10 mouse cellular contexts compared by ENCODE assay signal in the genomic region with DNA sequence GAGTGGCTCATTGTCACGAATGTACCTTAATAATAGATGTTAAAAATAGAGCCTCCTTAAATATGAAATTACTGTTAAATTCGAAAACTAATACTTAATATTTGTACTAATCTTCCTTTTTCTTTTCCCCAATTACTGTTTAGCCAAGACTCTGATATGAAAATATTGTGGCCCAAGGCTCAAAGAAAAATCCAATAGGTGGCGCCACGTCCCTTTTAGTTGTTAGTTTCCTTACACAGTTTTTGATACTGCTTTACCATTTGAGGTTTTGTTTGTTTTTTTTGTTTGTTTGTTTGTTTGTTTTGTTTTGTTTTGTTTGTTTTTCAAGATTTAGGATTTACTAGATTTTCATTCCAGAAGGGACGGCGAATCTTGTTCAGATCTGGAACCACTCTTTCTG. TPM values are rescaled to one million over a fixed set of nuclear protein-coding genes. Genes with fewer than 3 reads are reported as not detected.
DNase-seq lines count a peak whose midpoint lies in the region; ATAC-seq lines count a peak whose summit lies in the region.
"Had no signal": no experiment of that assay in that cellular context is flagged by ENCODE, and none has a peak within 500 bp of the region (broad histone marks: within the 10 kb centered on the region; RNA-seq: fewer than 3 reads in every experiment).

No protein-coding gene starts in this region.

- WGBS in hindbrain, embryonic 14.5 days, result 63% methylated on average over 6 of the region's 6 CpGs
- WGBS in hindbrain, embryonic 10.5 days, result 62% methylated on average over 6 of the region's 6 CpGs
- WGBS in midbrain, embryonic 14.5 days, result 63% methylated on average over 6 of the region's 6 CpGs
- 54% methylated on average over 6 of the region's 6 CpGs for WGBS in midbrain, embryonic 15.5 days

- H3K27ac ChIP-seq in hindbrain, embryonic 14.5 days, result no peak overlapping the region
- no peak overlapping the region for H3K27ac ChIP-seq in hindbrain, embryonic 10.5 days
- H3K27ac ChIP-seq in midbrain, embryonic 14.5 days (replicated peaks; ENCODE audit: low read depth, low read length), result no peak overlapping the region
- no peak overlapping the region for H3K27ac ChIP-seq in midbrain, embryonic 15.5 days
- H3K27ac ChIP-seq: limb, embryonic 12.5 days had no signal

- no peak overlapping the region for H3K4me3 ChIP-seq in hindbrain, embryonic 14.5 days (replicated peaks; ENCODE audit: low read length)
- H3K4me3 ChIP-seq in hindbrain, embryonic 10.5 days, result no peak overlapping the region
- no peak overlapping the region for H3K4me3 ChIP-seq in midbrain, embryonic 14.5 days (replicated peaks; ENCODE audit: low read depth, low read length)
- H3K4me3 ChIP-seq in midbrain, embryonic 15.5 days, result no peak overlapping the region
- H3K4me3 ChIP-seq: limb, embryonic 12.5 days had no signal

- H3K9ac ChIP-seq in hindbrain, embryonic 14.5 days, result no peak overlapping the region
- H3K9ac ChIP-seq in midbrain, embryonic 14.5 days (replicated peaks; ENCODE audit: low read length), result no peak overlapping the region
- no peak overlapping the region for H3K9ac ChIP-seq in midbrain, embryonic 15.5 days
- H3K9ac ChIP-seq: limb, embryonic 12.5 days had no signal

- no peak for ATAC-seq in hindbrain, embryonic 14.5 days (ENCODE audit: low FRiP score)
- ATAC-seq in midbrain, embryonic 14.5 days (ENCODE audit: low FRiP score, low TSS enrichment), result no peak
- no peak for ATAC-seq in midbrain, embryonic 15.5 days (replicated peaks)

- no peak overlapping the region for H3K4me2 ChIP-seq in hindbrain, embryonic 14.5 days (replicated peaks)
- H3K4me2 ChIP-seq in midbrain, embryonic 14.5 days (ENCODE audit: low read length), result no peak overlapping the region
- H3K4me2 ChIP-seq in midbrain, embryonic 15.5 days, result no peak overlapping the region
- H3K4me2 ChIP-seq: limb, embryonic 12.5 days had no signal

- DNase-seq in hindbrain, embryonic 14.5 days (ENCODE audit: low spot score), result peak; percentile 49
- no peak for DNase-seq in hindbrain, embryonic 10.5 days (ENCODE audit: low spot score)
- peak; percentile 69 for DNase-seq in midbrain, embryonic 14.5 days
- DNase-seq in embryo, embryonic 11 days, result peak; percentile 55
- peak; percentile 43 for DNase-seq in right cerebral cortex, postnatal 14 days
- DNase-seq in gastrocnemius, postnatal 36 days, result no peak

- H3K4me1 ChIP-seq in hindbrain, embryonic 14.5 days (replicated peaks; ENCODE audit: control insufficient read depth, insufficient read depth, low read length), result 0 out of 2 replicates have a peak, but pooled peaks cover 6% of the 10 kb centered on the region
- peaks cover 12% of the 10 kb centered on the region; the same call in 1 of the 2 replicates for H3K4me1 ChIP-seq in hindbrain, embryonic 10.5 days (replicated peaks)
- H3K4me1 ChIP-seq in midbrain, embryonic 14.5 days (ENCODE audit: control insufficient read depth, insufficient read depth, low read length), result peaks cover 10% of the 10 kb centered on the region
- H3K4me1 ChIP-seq in midbrain, embryonic 15.5 days, result peaks cover 11% of the 10 kb centered on the region

- no peaks in the 10 kb centered on the region for H3K9me3 ChIP-seq in hindbrain, embryonic 14.5 days (ENCODE audit: control insufficient read depth, low read length)
- no peaks in the 10 kb centered on the region for H3K9me3 ChIP-seq in hindbrain, embryonic 10.5 days
- no peaks in the 10 kb centered on the region for H3K9me3 ChIP-seq in midbrain, embryonic 14.5 days (ENCODE audit: control insufficient read depth, low read length)
- H3K9me3 ChIP-seq in midbrain, embryonic 15.5 days, result no peaks in the 10 kb centered on the region
- H3K9me3 ChIP-seq: limb, embryonic 12.5 days had no signal

- intact Hi-C loops in gastrocnemius, postnatal 36 days (cut with DNase I), result no loop called here

- no peaks in the 10 kb centered on the region for H3K36me3 ChIP-seq in hindbrain, embryonic 14.5 days (replicated peaks; ENCODE audit: control insufficient read depth, insufficient read depth)
- no peaks in the 10 kb centered on the region for H3K36me3 ChIP-seq in hindbrain, embryonic 10.5 days
- no peaks in the 10 kb centered on the region for H3K36me3 ChIP-seq in midbrain, embryonic 14.5 days (ENCODE audit: control insufficient read depth, insufficient read depth, low read length)
- no peaks in the 10 kb centered on the region for H3K36me3 ChIP-seq in midbrain, embryonic 15.5 days (replicated peaks)
- H3K36me3 ChIP-seq: limb, embryonic 12.5 days had no signal

- H3K27me3 ChIP-seq in hindbrain, embryonic 14.5 days (ENCODE audit: control insufficient read depth, insufficient read depth, low read length), result no peaks in the 10 kb centered on the region
- H3K27me3 ChIP-seq in hindbrain, embryonic 10.5 days (ENCODE audit: insufficient read depth, poor library complexity, severe bottlenecking), result no peaks in the 10 kb centered on the region
- H3K27me3 ChIP-seq in midbrain, embryonic 14.5 days (ENCODE audit: control insufficient read depth, insufficient read depth, low read length), result no peaks in the 10 kb centered on the region
- no peaks in the 10 kb centered on the region for H3K27me3 ChIP-seq in midbrain, embryonic 15.5 days (replicated peaks)
- H3K27me3 ChIP-seq: limb, embryonic 12.5 days had no signal

RNA-seq across cellular contexts. Expression of a gene that starts 19.8 kb away (rescaled TPM):
- polyA plus RNA-seq in hindbrain, embryonic 14.5 days (2014; fragmentation: Nextera tagmentation; extraction: Ambion mirVana), result 12.8 and 14.1 TPM in 2 replicates
- 9.1 and 9.6 TPM in 2 replicates for polyA plus RNA-seq in hindbrain, embryonic 10.5 days (2016; fragmentation: Nextera tagmentation; extraction: Ambion mirVana)
- 8.7 and 9.9 TPM in 2 replicates for polyA plus RNA-seq in midbrain, embryonic 14.5 days (2014; fragmentation: Nextera tagmentation; extraction: Ambion mirVana)
- 9.9 and 11.4 TPM in 2 replicates for polyA plus RNA-seq in midbrain, embryonic 15.5 days (2015; fragmentation: Nextera tagmentation; extraction: Ambion mirVana)
- 1 to 10 TPM; 2.9 to 3.0 TPM for total RNA-seq in gastrocnemius, postnatal 36 days (2021)

RNA-seq across cellular contexts. Expression of a gene that starts 29.3 kb away (rescaled TPM):
- 1.9 and 2.1 TPM in 2 replicates for polyA plus RNA-seq in hindbrain, embryonic 14.5 days (2014; fragmentation: Nextera tagmentation; extraction: Ambion mirVana)
- polyA plus RNA-seq in hindbrain, embryonic 10.5 days (2016; fragmentation: Nextera tagmentation; extraction: Ambion mirVana), result 0.41 and 0.45 TPM in 2 replicates
- polyA plus RNA-seq in midbrain, embryonic 14.5 days (2014; fragmentation: Nextera tagmentation; extraction: Ambion mirVana), result 1.4 and 1.7 TPM in 2 replicates
- 1.3 and 1.8 TPM in 2 replicates for polyA plus RNA-seq in midbrain, embryonic 15.5 days (2015; fragmentation: Nextera tagmentation; extraction: Ambion mirVana)
- total RNA-seq in gastrocnemius, postnatal 36 days (2021), result under 1 TPM; 0.59 to 0.64 TPM

RNA-seq across cellular contexts. Expression of a gene that starts 48.6 kb away (rescaled TPM):
- polyA plus RNA-seq in hindbrain, embryonic 14.5 days (2014; fragmentation: Nextera tagmentation; extraction: Ambion mirVana), result 1.7 and 2.5 TPM in 2 replicates
- 0.67 and 0.77 TPM in 2 replicates for polyA plus RNA-seq in hindbrain, embryonic 10.5 days (2016; fragmentation: Nextera tagmentation; extraction: Ambion mirVana)
- 0.65 and 2.0 TPM in 2 replicates for polyA plus RNA-seq in midbrain, embryonic 14.5 days (2014; fragmentation: Nextera tagmentation; extraction: Ambion mirVana)
- 1.1 and 1.3 TPM in 2 replicates for polyA plus RNA-seq in midbrain, embryonic 15.5 days (2015; fragmentation: Nextera tagmentation; extraction: Ambion mirVana)
- under 1 TPM; 0.91 to 0.99 TPM for total RNA-seq in gastrocnemius, postnatal 36 days (2021)

RNA-seq across cellular contexts. Expression of a gene that starts 54.1 kb away (rescaled TPM):
- polyA plus RNA-seq in hindbrain, embryonic 14.5 days (2014; fragmentation: Nextera tagmentation; extraction: Ambion mirVana), result not detected in 2 replicates
- polyA plus RNA-seq in hindbrain, embryonic 10.5 days (2016; fragmentation: Nextera tagmentation; extraction: Ambion mirVana), result not detected in 2 replicates
- not detected in 2 replicates for polyA plus RNA-seq in midbrain, embryonic 14.5 days (2014; fragmentation: Nextera tagmentation; extraction: Ambion mirVana)
- not detected in 2 replicates for polyA plus RNA-seq in midbrain, embryonic 15.5 days (2015; fragmentation: Nextera tagmentation; extraction: Ambion mirVana)
- not detected for total RNA-seq in gastrocnemius, postnatal 36 days (2021)
- polyA plus RNA-seq: embryonic facial prominence, embryonic 14.5 days; heart, embryonic 14.5 days; limb, embryonic 12.5 days had no signal

Comparison
In these comparisons a context has a peak if more than half of its experiments do, and no peak if none do; other contexts are left out.
1. DNase-seq: peak in hindbrain, embryonic 14.5 days (single experiment), midbrain, embryonic 14.5 days (single experiment), embryo, embryonic 11 days (single experiment) and right cerebral cortex, postnatal 14 days (single experiment); none in hindbrain, embryonic 10.5 days (single experiment) and gastrocnemius, postnatal 36 days (0 of 2).